Mouse (Mus musculus) adrenal gland, adult 18-20 months (tissue): ENCODE measurements at regions not wholly inside any gene's neighbourhood (a gene's known extent, or its start where the extent isn't known, plus 50 kb on each side); places are given as distances from the start of the nearest gene placed in this dataset.

Source experiments
- DNase-seq, 2 experiments: peaks; one replicate each; pipeline ENCODE4 v3.0.0; 2021 to 2022; ENCODE audit warnings: low spot score in 2 of 2

- no peak for DNase-seq
Measured at GRCm38 (mm10) chr13:101439041-101439440, 329.0 kb downstream of the Pik3r1 start.

- no peak for DNase-seq
Measured at GRCm38 (mm10) chr13:101433162-101433561, 334.9 kb downstream of the Pik3r1 start.

- DNase-seq, result no peak
Measured at GRCm38 (mm10) chr13:101427426-101428221, 340.4 kb downstream of the Pik3r1 start.

- DNase-seq, result no peak
Measured at GRCm38 (mm10) chr13:101426461-101426860, 341.6 kb downstream of the Pik3r1 start.

- no peak for DNase-seq
Measured at GRCm38 (mm10) chr13:101422082-101422481, 345.9 kb downstream of the Pik3r1 start.

GRCm38 (mm10) chr13:101419457-101420025 lies 348.5 kb downstream of the Pik3r1 start:
- no peak for DNase-seq

- no peak for DNase-seq
Measured at GRCm38 (mm10) chr13:101418272-101418671, 349.7 kb downstream of the Pik3r1 start.

- DNase-seq, result no peak
Measured at GRCm38 (mm10) chr13:101408885-101409284, 359.1 kb downstream of the Pik3r1 start.

- DNase-seq, result no peak
Measured at GRCm38 (mm10) chr13:101407633-101408032, 360.4 kb downstream of the Pik3r1 start.

- no peak for DNase-seq
Measured at GRCm38 (mm10) chr13:101373581-101374189, 394.3 kb downstream of the Pik3r1 start.

GRCm38 (mm10) chr13:101371906-101372305 lies 396.1 kb downstream of the Pik3r1 start:
- DNase-seq, result no peak

- no peak for DNase-seq
Measured at GRCm38 (mm10) chr13:101368170-101368569, 399.8 kb downstream of the Pik3r1 start.

GRCm38 (mm10) chr13:101355363-101355762 lies 412.7 kb downstream of the Pik3r1 start:
- DNase-seq, result no peak

- no peak for DNase-seq
Measured at GRCm38 (mm10) chr13:101351123-101351522, 416.9 kb downstream of the Pik3r1 start.

- peak in 1 of 2 experiments; percentile 2 for DNase-seq
Measured at GRCm38 (mm10) chr13:101349354-101349753, 418.7 kb downstream of the Pik3r1 start.

GRCm38 (mm10) chr13:101338280-101338872 lies 429.6 kb downstream of the Pik3r1 start:
- no peak for DNase-seq

GRCm38 (mm10) chr13:101318621-101319020 lies 449.4 kb downstream of the Pik3r1 start:
- DNase-seq, result no peak

- no peak for DNase-seq
Measured at GRCm38 (mm10) chr13:101316336-101316735, 451.7 kb downstream of the Pik3r1 start.

- DNase-seq, result no peak
Measured at GRCm38 (mm10) chr13:101314040-101314439, 454.0 kb downstream of the Pik3r1 start.

GRCm38 (mm10) chr13:101311634-101312314 lies 456.2 kb downstream of the Pik3r1 start:
- no peak for DNase-seq

GRCm38 (mm10) chr13:101308724-101309123 lies 459.3 kb downstream of the Pik3r1 start:
- no peak for DNase-seq
